Mouse (Mus musculus): Measurements from ENCODE around the gene Gm10073. TPM values are rescaled to one million over a fixed set of nuclear protein-coding genes. Genes with fewer than 3 reads are reported as not detected.

The Gm10073 gene
- polyA plus RNA-seq, 1 experiment from 2014 or later: 7.7 TPM

DNA sequence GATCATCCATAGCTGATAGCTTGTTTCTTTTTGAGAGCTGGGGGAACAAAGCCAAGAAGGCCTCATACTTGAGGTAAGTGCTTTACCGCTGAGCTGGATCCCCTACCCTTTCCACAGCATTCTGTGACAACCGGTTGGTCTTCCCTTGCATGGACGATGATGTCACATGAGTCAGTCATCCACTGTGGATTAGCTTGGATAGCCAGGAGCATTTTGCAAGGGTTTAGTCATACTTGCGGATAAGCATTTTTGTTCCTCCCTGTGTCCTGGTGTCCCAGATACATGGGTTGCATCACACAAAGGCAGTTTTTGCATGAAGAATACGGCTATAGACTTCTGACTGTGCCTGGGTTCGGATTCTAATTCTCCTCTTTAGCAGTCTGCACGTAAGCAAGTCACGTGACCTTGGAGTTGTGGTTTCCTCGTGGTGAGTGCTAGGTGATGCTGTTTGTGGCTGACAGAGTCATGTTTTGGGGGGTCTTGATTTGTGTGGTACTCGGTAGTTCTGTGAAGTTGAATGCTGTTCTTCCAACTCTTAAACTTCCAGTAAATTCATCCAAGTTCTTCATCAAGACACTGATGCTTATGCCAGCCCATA, 43.3 kb downstream of the Gm10073 start:
- Histone ChIP-seq H3K36me3 (ENCODE audit: control insufficient read depth, insufficient read depth, low read length) (no peaks in the 10 kb centered on the region), H3K9ac (ENCODE audit: low read length) (no peak overlapping the region), H3K4me1 (ENCODE audit: control insufficient read depth, insufficient read depth, low read length) (no peaks in the 10 kb centered on the region), H3K4me2 (ENCODE audit: low read length) (no peak overlapping the region), H3K27me3 (replicated peaks; ENCODE audit: control insufficient read depth, insufficient read depth, low read length) (no peaks in the 10 kb centered on the region), H3K27ac (ENCODE audit: low read depth, low read length) (no peak overlapping the region), H3K9me3 (replicated peaks; ENCODE audit: control insufficient read depth, low read length) (no peaks in the 10 kb centered on the region), H3K4me3 (ENCODE audit: low read depth, low read length) (no peak overlapping the region)
- WGBS: 90% methylated on average over 10 of the region's 10 CpGs
- no peak for DNase-seq (ENCODE audit: low spot score)
- no peak for ATAC-seq

GRCm38 (mm10) chr8:106528596-106529249, 44.5 kb downstream of the Gm10073 start:
- DNase-seq (ENCODE audit: low spot score) (no peak), ATAC-seq (no peak)
- Histone ChIP-seq H3K27ac (ENCODE audit: low read depth, low read length) (no peak overlapping the region), H3K4me1 (ENCODE audit: control insufficient read depth, insufficient read depth, low read length) (no peaks in the 10 kb centered on the region), H3K27me3 (replicated peaks; ENCODE audit: control insufficient read depth, insufficient read depth, low read length) (no peaks in the 10 kb centered on the region), H3K9me3 (replicated peaks; ENCODE audit: control insufficient read depth, low read length) (no peaks in the 10 kb centered on the region), H3K4me3 (ENCODE audit: low read depth, low read length) (no peak overlapping the region), H3K9ac (ENCODE audit: low read length) (no peak overlapping the region), H3K4me2 (ENCODE audit: low read length) (no peak overlapping the region), H3K36me3 (ENCODE audit: control insufficient read depth, insufficient read depth, low read length) (no peaks in the 10 kb centered on the region)
- WGBS: 86% methylated on average over 9 of the region's 9 CpGs

DNA sequence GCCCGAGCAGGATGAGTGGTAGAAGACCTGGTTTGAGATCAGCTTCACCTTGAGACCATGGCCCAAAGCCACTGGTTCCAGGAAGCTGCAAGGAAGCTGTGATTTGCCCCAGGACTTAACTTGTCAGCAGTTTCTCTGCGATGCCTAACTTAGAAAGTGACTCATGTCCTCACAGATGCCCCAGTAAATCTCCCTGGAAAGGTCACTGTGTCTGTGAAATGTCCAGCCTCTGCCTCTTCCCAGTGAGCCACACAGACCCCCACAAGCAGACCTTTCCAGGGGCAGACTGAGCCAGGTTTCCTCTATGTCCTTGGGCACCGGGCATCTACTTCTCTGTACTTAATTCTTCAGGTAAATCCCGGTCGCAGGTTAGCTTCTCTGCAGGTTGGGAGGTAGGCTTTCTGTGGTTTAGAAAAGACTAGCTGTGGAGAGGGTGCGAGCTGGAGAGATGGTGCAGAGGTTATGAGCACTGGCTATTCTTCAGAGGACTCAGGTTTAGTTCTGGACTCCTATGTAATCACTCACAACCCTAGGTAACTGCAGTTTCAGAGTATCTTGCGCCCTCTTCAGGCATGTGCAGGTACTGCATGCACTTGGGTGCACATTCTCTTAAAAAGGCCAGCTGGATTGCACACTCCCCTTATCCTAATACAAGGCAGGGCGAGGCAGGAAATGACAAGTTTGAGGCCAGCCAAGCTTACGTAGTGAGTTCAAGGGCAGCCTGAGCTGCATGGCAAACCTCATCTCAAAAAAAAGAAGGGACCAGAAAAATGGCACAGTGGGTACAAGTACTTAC, 45.8 kb downstream of the Gm10073 start:
- Histone ChIP-seq H3K4me1 (ENCODE audit: control insufficient read depth, insufficient read depth, low read length) (no peaks in the 10 kb centered on the region), H3K9ac (ENCODE audit: low read length) (no peak overlapping the region), H3K4me2 (ENCODE audit: low read length) (no peak overlapping the region), H3K27ac (ENCODE audit: low read depth, low read length) (no peak overlapping the region), H3K36me3 (ENCODE audit: control insufficient read depth, insufficient read depth, low read length) (no peaks in the 10 kb centered on the region), H3K4me3 (ENCODE audit: low read depth, low read length) (no peak overlapping the region), H3K9me3 (replicated peaks; ENCODE audit: control insufficient read depth, low read length) (no peaks in the 10 kb centered on the region), H3K27me3 (replicated peaks; ENCODE audit: control insufficient read depth, insufficient read depth, low read length) (no peaks in the 10 kb centered on the region)
- no peak for DNase-seq (ENCODE audit: low spot score)
- ATAC-seq: no peak
- 87% methylated on average over 9 of the region's 9 CpGs for WGBS

DNA sequence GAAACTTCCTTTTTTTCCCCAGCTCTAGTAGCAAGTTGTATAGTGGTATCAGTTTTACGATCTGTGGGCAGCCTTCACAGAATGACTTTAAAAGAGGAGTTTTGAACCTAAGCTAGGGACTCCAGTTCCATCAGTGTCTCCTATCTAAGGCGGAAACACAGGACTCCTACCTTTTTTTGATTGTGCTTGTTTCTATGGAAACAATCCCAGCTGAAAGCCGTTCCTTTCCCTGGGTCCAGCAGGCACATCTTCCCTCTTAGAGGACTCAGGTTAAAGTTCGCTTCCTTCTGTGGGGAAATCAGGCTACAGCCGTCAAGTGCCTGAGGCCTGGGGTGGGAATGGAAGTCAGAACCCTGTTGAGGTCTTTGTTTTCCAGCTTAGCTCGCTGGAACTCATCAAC, 46.5 kb downstream of the Gm10073 start:
- WGBS: 71% methylated on average over 6 of the region's 6 CpGs
- DNase-seq (ENCODE audit: low spot score) (no peak), ATAC-seq (no peak)
- Histone ChIP-seq H3K27ac (ENCODE audit: low read depth, low read length) (no peak overlapping the region), H3K4me1 (ENCODE audit: control insufficient read depth, insufficient read depth, low read length) (no peaks in the 10 kb centered on the region), H3K9ac (ENCODE audit: low read length) (no peak overlapping the region), H3K9me3 (replicated peaks; ENCODE audit: control insufficient read depth, low read length) (no peaks in the 10 kb centered on the region), H3K36me3 (ENCODE audit: control insufficient read depth, insufficient read depth, low read length) (no peaks in the 10 kb centered on the region), H3K4me2 (ENCODE audit: low read length) (no peak overlapping the region), H3K4me3 (ENCODE audit: low read depth, low read length) (no peak overlapping the region), H3K27me3 (replicated peaks; ENCODE audit: control insufficient read depth, insufficient read depth, low read length) (no peaks in the 10 kb centered on the region)

Other genes with a start within 250 kb of the Gm10073 start
- 24.2 and 36.0 TPM in 2 replicates for gene Smpd3, start 235.5 kb downstream of the Gm10073 start, polyA plus RNA-seq (2014; fragmentation: Nextera tagmentation; extraction: Ambion mirVana)
- gene Zfp90, start 158.1 kb downstream of the Gm10073 start, polyA plus RNA-seq (2014; fragmentation: Nextera tagmentation; extraction: Ambion mirVana): 49.6 and 56.4 TPM in 2 replicates
- gene 6030452D12Rik, start 72.9 kb downstream of the Gm10073 start, polyA plus RNA-seq (2014; fragmentation: Nextera tagmentation; extraction: Ambion mirVana): not detected in 2 replicates
- gene Cdh3, start 62.6 kb downstream of the Gm10073 start, polyA plus RNA-seq (2014; fragmentation: Nextera tagmentation; extraction: Ambion mirVana): 0.67 and 1.1 TPM in 2 replicates
- gene Cdh1, start 29.9 kb upstream of the Gm10073 start, polyA plus RNA-seq (2014; fragmentation: Nextera tagmentation; extraction: Ambion mirVana): 1.9 and 3.2 TPM in 2 replicates
- gene Tango6, start 109.6 kb upstream of the Gm10073 start, polyA plus RNA-seq (2014; fragmentation: Nextera tagmentation; extraction: Ambion mirVana): 2.4 and 4.4 TPM in 2 replicates

Measured in forebrain, embryonic 14.5 days (tissue).